In genomic region chr4:115838696-115839641, GRCm38 (mm10) we compare ENCODE assay signal across 8 mouse cellular contexts. TPM values are rescaled to one million over a fixed set of nuclear protein-coding genes. Genes with fewer than 3 reads are reported as not detected.
DNase-seq lines count a peak whose midpoint lies in the region; ATAC-seq and TF ChIP-seq lines count a peak whose summit lies in the region.

Gene Mknk1 (plus strand): TSS chr4:115839198.

- intact Hi-C loops in heart, adult 2 months (cut with DNase I): loop anchor here (1.0 to 10.0 kb wide), 3 partner anchors 12 to 216 kb away; partner anchors contain the start of genes Efcab14 and Nsun4

- peaks cover 15% of the 10 kb centered on the region for H3K4me1 ChIP-seq in embryonic facial prominence, embryonic 13.5 days
- no peaks in the 10 kb centered on the region; the same call in 1 of the 2 replicates for H3K4me1 ChIP-seq in heart, adult 2 months (ENCODE audit: control insufficient read depth, insufficient read depth, low read length)
- peaks cover 16% of the 10 kb centered on the region for H3K4me1 ChIP-seq in limb, embryonic 13.5 days
- peaks cover 10% of the 10 kb centered on the region for H3K4me1 ChIP-seq in midbrain, embryonic 16.5 days (ENCODE audit: control insufficient read depth, insufficient read depth, low read length)

- H3K9me3 ChIP-seq in embryonic facial prominence, embryonic 13.5 days: no peaks in the 10 kb centered on the region
- H3K9me3 ChIP-seq in limb, embryonic 13.5 days: no peaks in the 10 kb centered on the region
- no peaks in the 10 kb centered on the region for H3K9me3 ChIP-seq in midbrain, embryonic 16.5 days (replicated peaks; ENCODE audit: control insufficient read depth, low read length, poor library complexity, severe bottlenecking)

- peak; percentile 92 for DNase-seq in 3134 (ENCODE audit: extremely low read depth, insufficient read length, low spot score)
- peak; percentile 94 to 96 for DNase-seq in adrenal gland, postnatal 36 days
- peak; percentile 93 to 94 for DNase-seq in heart, adult 2 months
- peak; percentile 92 to 93 for DNase-seq in kidney, adult 8-10 months
- peak; percentile 89 to 96 for DNase-seq in spleen, postnatal 10 days (ENCODE audit: low spot score in 2 of 2)

- peak within 1 kb of the TSS; percentile 80 for H3K9ac ChIP-seq in embryonic facial prominence, embryonic 13.5 days
- H3K9ac ChIP-seq in heart, adult 2 months (ENCODE audit: low read depth, low read length): peak within 1 kb of the TSS; percentile 81
- peak within 1 kb of the TSS; percentile 73 for H3K9ac ChIP-seq in limb, embryonic 13.5 days
- peak within 1 kb of the TSS; percentile 75 for H3K9ac ChIP-seq in midbrain, embryonic 16.5 days (ENCODE audit: low read depth, low read length)

- no peaks in the 10 kb centered on the region for H3K79me2 ChIP-seq in heart, adult 2 months (replicated peaks; ENCODE audit: control insufficient read depth, insufficient read depth, low read length)

- TF ChIP-seq EP300 in heart, adult 2 months (IDR thresholded peaks at IDR 0.05; ENCODE audit: insufficient read depth, low read depth, low read length): 0 out of 2 replicates have a peak, but pooled peaks have one; percentile 55

- WGBS in embryonic facial prominence, embryonic 13.5 days: 3% methylated on average over 51 of the region's 51 CpGs
- WGBS in heart, adult 2 months: 1% methylated on average over 51 of the region's 51 CpGs
- WGBS in limb, embryonic 13.5 days: 2% methylated on average over 51 of the region's 51 CpGs
- 1% methylated on average over 51 of the region's 51 CpGs for WGBS in midbrain, embryonic 16.5 days

- peak within 1 kb of the TSS; percentile 44; the same call in 1 of the 2 replicates for H3K27ac ChIP-seq in embryonic facial prominence, embryonic 13.5 days
- H3K27ac ChIP-seq in heart, adult 2 months: peak within 1 kb of the TSS; percentile 88
- 0 out of 2 replicates have a peak within 1 kb of the TSS, but pooled peaks have one; percentile 40 for H3K27ac ChIP-seq in limb, embryonic 13.5 days
- 0 out of 2 replicates have a peak within 1 kb of the TSS, but pooled peaks have one; percentile 31 for H3K27ac ChIP-seq in midbrain, embryonic 16.5 days (ENCODE audit: low read length)

- peak; percentile 89 for ATAC-seq in embryonic facial prominence, embryonic 13.5 days (ENCODE audit: insufficient number of reproducible peaks, insufficient read depth, low FRiP score, low TSS enrichment, low read depth)
- peak; percentile 95 for ATAC-seq in limb, embryonic 13.5 days (ENCODE audit: low FRiP score, low read depth)
- peak; percentile 95 for ATAC-seq in midbrain, embryonic 16.5 days

- 0 out of 2 replicates have a peak, but pooled peaks cover 3% of the 10 kb centered on the region for H3K27me3 ChIP-seq in embryonic facial prominence, embryonic 13.5 days
- H3K27me3 ChIP-seq in heart, adult 2 months (ENCODE audit: control insufficient read depth, insufficient read depth, low read length): no peaks in the 10 kb centered on the region
- no peaks in the 10 kb centered on the region for H3K27me3 ChIP-seq in limb, embryonic 13.5 days
- H3K27me3 ChIP-seq in midbrain, embryonic 16.5 days (ENCODE audit: control insufficient read depth, insufficient read depth, low read depth, low read length): no peaks in the 10 kb centered on the region

- peak within 1 kb of the TSS; percentile 72 for H3K4me2 ChIP-seq in embryonic facial prominence, embryonic 13.5 days
- H3K4me2 ChIP-seq in limb, embryonic 13.5 days (replicated peaks): peak within 1 kb of the TSS; percentile 64
- peak within 1 kb of the TSS; percentile 80 for H3K4me2 ChIP-seq in midbrain, embryonic 16.5 days (ENCODE audit: low read length)

- TF ChIP-seq POLR2A in heart, adult 2 months (IDR thresholded peaks at IDR 0.05; ENCODE audit: insufficient read depth, low read depth, low read length): peak; percentile 87

- peak; percentile 38 for TF ChIP-seq CTCF in heart, adult 2 months (IDR thresholded peaks at IDR 0.05)

- peaks cover 11% of the 10 kb centered on the region for H3K36me3 ChIP-seq in embryonic facial prominence, embryonic 13.5 days
- no peaks in the 10 kb centered on the region for H3K36me3 ChIP-seq in heart, adult 2 months (ENCODE audit: control insufficient read depth, insufficient read depth, low read length)
- H3K36me3 ChIP-seq in limb, embryonic 13.5 days: peaks cover 11% of the 10 kb centered on the region
- H3K36me3 ChIP-seq in midbrain, embryonic 16.5 days (ENCODE audit: control insufficient read depth, insufficient read depth, low read length): no peaks in the 10 kb centered on the region

- H3K4me3 ChIP-seq in embryonic facial prominence, embryonic 13.5 days: peak within 1 kb of the TSS; percentile 71
- peak within 1 kb of the TSS; percentile 82 for H3K4me3 ChIP-seq in heart, adult 2 months
- peak within 1 kb of the TSS; percentile 62 for H3K4me3 ChIP-seq in limb, embryonic 13.5 days
- H3K4me3 ChIP-seq in midbrain, embryonic 16.5 days (ENCODE audit: low read depth, low read length): peak within 1 kb of the TSS; percentile 74

RNA-seq across cellular contexts. Expression of gene Mknk1, which starts in this region (rescaled TPM):
- 10 to 100 TPM; 36.3 to 44.5 TPM for total RNA-seq in adrenal gland, postnatal 36 days (2021)
- 25.9 and 32.2 TPM in 2 replicates for polyA plus RNA-seq in embryonic facial prominence, embryonic 13.5 days (2015; fragmentation: Nextera tagmentation; extraction: Ambion mirVana)
- 10 to 100 TPM; 18.3 to 20.6 TPM for total RNA-seq in heart, adult 2 months (2021)
- 32.1 and 42.1 TPM in 2 replicates for polyA plus RNA-seq in heart, adult 2 months (2012; rRNA removed)
- polyA plus RNA-seq in limb, embryonic 13.5 days (2015; fragmentation: Nextera tagmentation; extraction: Ambion mirVana): 29.6 and 32.9 TPM in 2 replicates
- 22.3 and 24.5 TPM in 2 replicates for polyA plus RNA-seq in midbrain, embryonic 16.5 days (2015; fragmentation: Nextera tagmentation; extraction: Ambion mirVana)

Comparison
In these comparisons a context has a peak if more than half of its experiments do, and no peak if none do; other contexts are left out.
1. Peak in every context shown above with its lines: DNase-seq, ATAC-seq, H3K4me3 ChIP-seq and H3K27ac ChIP-seq.
2. H3K27ac ChIP-seq: peak in every context shown above with its lines; median percentile 88 in heart, adult 2 months; 44 in embryonic facial prominence, embryonic 13.5 days; 40 in limb, embryonic 13.5 days; 31 in midbrain, embryonic 16.5 days.